Mouse (Mus musculus) brain, embryonic 14.5 days (tissue): ENCODE results near the gene Agrp. TPM values are rescaled to one million over a fixed set of nuclear protein-coding genes. Genes with fewer than 3 reads are reported as not detected.

Source experiments
- DNase-seq: peaks from one replicate; pipeline ENCODE4 v3.0.0-alpha.2; 2011; ENCODE audit warnings: low read depth
- CTCF ChIP-seq: fragments of 200-500 bp; IDR thresholded peaks from 2 replicates; pipeline ENCODE4 v1.5.1; 2012; ENCODE audit warnings: inconsistent platforms, mild to moderate bottlenecking, moderate library complexity, borderline replicate concordance; ENCODE audit not compliant: insufficient read depth, insufficient read length; ENCODE audit errors: extremely low read depth
- POLR2A ChIP-seq: fragments of 200-500 bp; IDR thresholded peaks from 2 replicates; pipeline ENCODE4 v1.6.1; 2012; ENCODE audit warnings: mild to moderate bottlenecking, inconsistent platforms, borderline replicate concordance; ENCODE audit not compliant: poor library complexity, insufficient read depth, insufficient read length, severe bottlenecking; ENCODE audit errors: extremely low read depth
- polyA plus RNA-seq: library from polyadenylated mRNA; depleted of rRNA; stranded (reverse); fragments of >200 nt; gene quantifications from 2 replicates; pipeline ENCODE4 v1.2.3, GENCODE M21; 2012; rRNA removed

Agrp gene
- polyA plus RNA-seq, 1 experiment: 0.26 TPM

DNA sequence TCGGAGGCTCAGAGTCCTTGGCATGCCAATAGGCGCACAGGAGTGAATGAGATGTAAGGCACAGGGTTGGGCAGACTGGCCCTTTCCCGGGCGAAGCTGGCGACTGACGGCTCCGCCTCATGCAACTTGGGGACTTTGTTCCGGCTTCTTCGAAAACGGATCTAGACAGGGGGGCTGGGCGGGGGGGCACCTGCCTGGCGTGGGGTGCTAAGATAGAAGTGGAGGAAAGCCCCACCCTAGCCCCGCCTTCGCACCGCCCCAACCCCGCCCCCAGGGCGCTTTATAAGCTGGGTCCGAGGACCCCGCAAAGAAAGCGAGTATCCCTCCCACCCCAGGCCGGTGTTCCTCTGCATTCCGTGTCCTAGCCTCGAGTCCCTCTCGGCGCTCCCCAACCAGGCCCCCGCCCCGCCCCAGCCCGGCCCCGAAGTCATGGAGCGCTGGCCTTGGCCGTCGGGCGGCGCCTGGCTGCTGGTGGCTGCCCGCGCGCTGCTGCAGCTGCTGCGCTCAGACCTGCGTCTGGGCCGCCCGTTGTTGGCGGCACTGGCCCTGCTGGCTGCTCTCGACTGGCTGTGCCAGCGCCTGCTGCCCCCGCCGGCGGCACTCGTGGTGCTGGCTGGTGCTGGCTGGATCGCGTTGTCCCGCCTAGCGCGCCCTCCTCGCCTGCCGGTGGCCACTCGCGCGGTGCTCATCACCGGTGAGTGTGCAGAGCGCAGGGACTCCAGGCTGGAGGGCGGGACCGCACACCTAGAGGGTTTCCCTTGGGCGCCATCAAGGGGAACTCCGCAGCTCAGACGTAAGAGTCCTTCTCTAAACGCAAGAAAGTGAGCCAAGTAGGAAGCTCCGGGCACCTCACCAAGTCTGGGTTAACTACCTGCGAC lies 118.5 kb downstream of the Agrp start, which contains the start of gene Hsd11b2:
TSS of gene Hsd11b2 (plus strand) at position 320 of the 878 bp plus-strand sequence.
- TF ChIP-seq POLR2A (peak; percentile 46; the same call in 1 of the 2 replicates), CTCF (no peak)
- DNase-seq: peak; percentile 70

DNA sequence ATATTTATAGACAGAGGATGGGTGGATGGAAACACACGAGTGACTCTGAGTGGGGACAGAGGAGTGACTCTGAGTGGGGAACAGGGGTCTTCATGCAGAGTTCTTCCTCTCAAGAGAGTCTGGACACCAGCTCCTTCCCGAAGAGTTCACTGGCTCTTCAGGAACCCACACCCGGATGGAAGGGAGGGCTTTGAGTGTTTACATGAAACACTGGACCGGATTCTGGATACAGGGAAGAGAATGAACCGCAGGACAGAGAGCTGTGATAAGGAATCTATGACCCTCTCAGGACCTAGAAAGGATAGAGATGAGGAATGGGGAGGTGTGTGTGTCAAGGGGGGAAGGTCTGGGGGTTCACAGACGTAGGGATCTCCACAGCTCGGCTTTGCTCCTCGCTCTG lies 119.8 kb downstream of the Agrp start:
- TF ChIP-seq POLR2A: no peak
- no peak for TF ChIP-seq CTCF
- no peak for DNase-seq

Other genes with a start within 250 kb of the Agrp start
- 0.04 and 0.05 TPM in 2 replicates for gene Kctd19, start 223.9 kb downstream of the Agrp start, polyA plus RNA-seq
- gene Lrrc36, start 223.8 kb downstream of the Agrp start, polyA plus RNA-seq: 1.4 and 1.6 TPM in 2 replicates
- gene Tppp3, start 165.9 kb downstream of the Agrp start, polyA plus RNA-seq: 62.7 and 89.6 TPM in 2 replicates
- 40.0 and 46.2 TPM in 2 replicates for gene Zdhhc1, start 140.5 kb downstream of the Agrp start, polyA plus RNA-seq
- 8.3 and 12.1 TPM in 2 replicates for gene Hsd11b2, start 118.6 kb downstream of the Agrp start, polyA plus RNA-seq
- 210 and 236 TPM in 2 replicates for gene Atp6v0d1, start 71.3 kb downstream of the Agrp start, polyA plus RNA-seq
- 23.7 and 40.3 TPM in 2 replicates for gene Ripor1, start 32.1 kb downstream of the Agrp start, polyA plus RNA-seq
- 36.6 and 54.8 TPM in 2 replicates for gene Ctcf, start 825 bp downstream of the Agrp start, polyA plus RNA-seq
- gene Carmil2, start 48.9 kb upstream of the Agrp start, polyA plus RNA-seq: 13.7 and 20.5 TPM in 2 replicates
- 62.5 and 79.9 TPM in 2 replicates for gene Acd, start 63.7 kb upstream of the Agrp start, polyA plus RNA-seq
- gene Pard6a, start 63.8 kb upstream of the Agrp start, polyA plus RNA-seq: 40.7 and 59.2 TPM in 2 replicates
- gene 4933405L10Rik, start 70.3 kb upstream of the Agrp start, polyA plus RNA-seq: not detected in 2 replicates
- gene Enkd1, start 70.8 kb upstream of the Agrp start, polyA plus RNA-seq: 19.9 and 32.7 TPM in 2 replicates
- 56.1 and 62.6 TPM in 2 replicates for gene Gfod2, start 121.3 kb upstream of the Agrp start, polyA plus RNA-seq
- 35.7 and 39.7 TPM in 2 replicates for gene Ranbp10, start 190.0 kb upstream of the Agrp start, polyA plus RNA-seq
- gene Tsnaxip1, start 190.3 kb upstream of the Agrp start, polyA plus RNA-seq: 0.37 and 0.54 TPM in 2 replicates
- gene Cenpt, start 215.9 kb upstream of the Agrp start, polyA plus RNA-seq: 83.0 and 109 TPM in 2 replicates
- 61.3 and 78.5 TPM in 2 replicates for gene Thap11, start 217.7 kb upstream of the Agrp start, polyA plus RNA-seq
- gene Nutf2, start 223.2 kb upstream of the Agrp start, polyA plus RNA-seq: 190 and 196 TPM in 2 replicates
- gene Edc4, start 243.5 kb upstream of the Agrp start, polyA plus RNA-seq: 80.3 and 85.4 TPM in 2 replicates